Mouse (Mus musculus) cerebellum, postnatal 10 days (tissue): Measurements from ENCODE around the gene Zscan4d.
"Not testable (repeated sequence)": the region's sequence is repeated elsewhere in the genome, so short reads cannot be mapped to it uniquely, and the experiment has no call there.

Experiments
- DNase-seq, 2 experiments: peaks; one replicate each; pipeline ENCODE4 v3.0.0; 2021; ENCODE audit warnings: mixed read lengths in 2 of 2

The Zscan4d gene

DNA sequence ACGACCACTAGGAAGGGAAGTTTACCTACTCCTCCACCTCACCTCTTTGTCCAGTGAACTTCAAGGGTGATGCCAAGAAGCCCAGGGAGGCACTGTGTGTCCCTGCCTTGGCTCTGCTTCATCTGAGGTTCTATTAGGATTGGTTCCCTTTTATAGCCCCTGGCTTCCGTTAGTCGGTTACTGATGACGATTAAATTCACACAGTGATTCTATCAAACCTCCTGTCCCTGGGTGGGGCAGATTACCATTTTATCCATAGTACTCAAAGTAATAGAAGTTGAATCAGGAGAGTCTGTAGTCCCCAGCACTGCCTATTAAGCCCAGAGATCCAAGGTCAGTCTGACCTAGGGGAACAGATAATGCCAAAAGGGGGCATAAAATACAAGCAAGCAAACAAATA is at the start of gene Zscan4d:
Zscan4d (minus strand) TSS at position 101 of the 400 bp plus-strand sequence.
- DNase-seq, result not testable (repeated sequence)

DNA sequence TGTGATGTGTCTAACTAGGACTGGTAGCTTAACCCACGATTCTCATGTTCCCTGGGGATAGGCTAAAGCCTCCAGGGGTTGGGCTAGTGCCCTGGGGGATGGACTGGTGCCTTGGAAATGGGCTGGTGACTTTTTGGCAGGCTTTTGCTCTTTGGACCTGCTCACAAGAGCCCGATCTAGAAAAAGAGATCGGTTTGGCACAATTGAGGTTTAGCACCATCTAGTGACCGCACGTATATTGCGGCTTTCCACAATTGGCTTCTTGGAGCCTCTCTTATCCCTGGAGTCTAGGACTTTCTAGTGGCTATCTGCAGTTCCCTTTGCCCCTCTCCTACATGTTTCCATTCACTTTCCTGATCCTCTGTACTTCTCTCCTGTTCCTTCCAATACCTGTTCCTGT is 7.9 kb downstream of the Zscan4d start:
- DNase-seq, result peak in 1 of 2 experiments; percentile 1
